Mouse (Mus musculus) forebrain, embryonic 13.5 days (tissue): ENCODE data around the gene Grm8. TPM values are rescaled to one million over a fixed set of nuclear protein-coding genes. Genes with fewer than 3 reads are reported as not detected.
A peak's percentile ranks its signal among the peaks of the same experiment; 100 is the strongest.

Source experiments
- ATAC-seq: fragments of 200-750 bp; cut with Nextera tagmentation; 2 replicates; pipeline ENCODE4 v1.8.0; 2017
- H3K27ac ChIP-seq: fragments of 300-500 bp; sonication (generic); 2 replicates; pipeline ENCODE4 v1.5.1; 2015; ENCODE audit warnings: inconsistent platforms, mild to moderate bottlenecking, moderate library complexity
- H3K27me3 ChIP-seq: fragments of 300-500 bp; sonication (generic); 2 replicates; pipeline ENCODE4 v1.6.1; 2015; ENCODE audit warnings: mild to moderate bottlenecking, inconsistent platforms
- H3K36me3 ChIP-seq: fragments of 300-500 bp; sonication (generic); 2 replicates; pipeline ENCODE4 v1.6.1; 2015; ENCODE audit warnings: mild to moderate bottlenecking, inconsistent platforms; ENCODE audit not compliant: poor library complexity, severe bottlenecking
- H3K4me1 ChIP-seq: fragments of 300-500 bp; sonication (generic); 2 replicates; pipeline ENCODE4 v1.6.1; 2015; ENCODE audit warnings: inconsistent platforms
- H3K4me2 ChIP-seq: fragments of 300-500 bp; sonication (generic); 2 replicates; pipeline ENCODE4 v1.6.1; 2015; ENCODE audit warnings: inconsistent platforms, mild to moderate bottlenecking, moderate library complexity
- H3K4me3 ChIP-seq: fragments of 300-500 bp; sonication (generic); 2 replicates; pipeline ENCODE4 v1.5.1; 2015; ENCODE audit warnings: mild to moderate bottlenecking, inconsistent platforms
- H3K9ac ChIP-seq: fragments of 300-500 bp; sonication (generic); 2 replicates; pipeline ENCODE4 v1.6.1; 2015; ENCODE audit warnings: mild to moderate bottlenecking, inconsistent platforms
- H3K9me3 ChIP-seq: fragments of 300-500 bp; sonication (generic); replicated peaks from 2 replicates; pipeline ENCODE4 v1.6.1; 2016; ENCODE audit warnings: inconsistent platforms
- WGBS: fragments of 180-500 bp; shearing (Covaris S2); methylation state at CpG from one replicate; pipeline ENCODE4 v1.1.7; 2015; 5-methylcytosine and 5-hydroxymethylcytosine counted together
- polyA plus RNA-seq: library from polyadenylated mRNA; unstranded; fragments of >200 nt; fragmentation: Nextera tagmentation; extraction: Ambion mirVana; gene quantifications from 2 replicates; pipeline ENCODE4 v1.2.1, GENCODE M21; 2015

Grm8 gene
- polyA plus RNA-seq, 1 experiment from 2014 or later = 2.8 TPM

DNA sequence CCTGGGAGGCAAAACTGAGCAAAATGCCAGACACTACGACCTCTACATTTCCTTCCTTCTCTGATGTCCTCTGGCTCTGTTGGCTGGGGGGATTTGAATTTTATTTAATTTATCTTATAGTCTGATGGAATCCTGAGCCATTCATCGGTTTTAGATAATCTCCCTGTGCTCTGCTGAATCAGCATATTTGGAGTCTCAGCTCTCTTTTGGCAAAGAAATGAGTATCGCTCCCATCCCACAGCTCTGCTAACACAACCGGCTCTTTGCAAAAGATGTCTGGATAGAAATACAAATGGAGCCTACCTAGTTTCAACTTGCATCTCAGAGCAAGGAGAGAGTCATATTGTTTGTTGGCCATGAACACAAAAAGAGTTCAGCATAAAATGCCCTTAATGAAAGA, 388.5 kb downstream of the Grm8 start:
- no peak overlapping the region for H3K9ac ChIP-seq
- no peak overlapping the region for H3K4me3 ChIP-seq
- H3K27ac ChIP-seq = no peak overlapping the region
- 43% methylated on average over 4 of the region's 4 CpGs for WGBS
- peaks cover 11% of the 10 kb centered on the region for H3K4me1 ChIP-seq
- no peak overlapping the region for H3K4me2 ChIP-seq
- H3K27me3 ChIP-seq = no peaks in the 10 kb centered on the region
- no peaks in the 10 kb centered on the region for H3K36me3 ChIP-seq
- no peak for ATAC-seq
- no peaks in the 10 kb centered on the region for H3K9me3 ChIP-seq

DNA sequence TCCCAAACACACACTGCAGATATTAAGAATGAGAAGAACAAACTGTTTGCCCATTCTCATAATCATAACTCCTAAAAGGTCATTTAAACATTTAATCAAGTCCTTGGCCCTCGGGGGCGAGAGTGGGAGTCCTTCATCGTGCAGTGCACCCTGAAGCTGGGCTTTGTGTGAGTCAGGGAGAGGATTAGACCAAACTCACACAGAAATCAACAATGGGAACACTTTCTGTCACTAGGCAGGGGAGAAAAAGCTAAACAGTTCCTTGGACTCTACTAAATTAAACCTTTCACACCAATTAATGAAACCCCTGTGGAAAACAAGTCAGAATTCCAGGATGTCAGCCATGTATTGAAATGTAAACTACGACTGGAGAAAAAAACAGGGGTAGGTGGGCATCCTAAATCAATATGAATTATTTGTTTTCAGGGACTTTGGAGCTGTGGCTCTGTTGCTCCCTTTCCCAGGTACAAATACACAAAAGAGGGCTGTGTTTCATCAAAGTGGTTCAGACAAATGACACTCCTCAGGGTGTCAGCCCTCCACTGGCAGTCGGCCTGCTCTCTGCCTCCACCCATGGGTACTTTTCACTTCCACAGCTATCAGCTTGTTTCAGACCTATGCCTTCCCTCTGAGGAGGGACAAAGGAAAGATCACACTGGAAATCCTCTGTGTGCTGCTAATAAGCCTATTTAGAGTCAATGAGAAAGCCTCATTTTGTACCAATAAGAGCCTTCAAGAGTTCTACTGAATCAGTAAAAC, 389.1 kb downstream of the Grm8 start:
- H3K27me3 ChIP-seq = no peaks in the 10 kb centered on the region
- no peak overlapping the region for H3K4me2 ChIP-seq
- no peaks in the 10 kb centered on the region for H3K9me3 ChIP-seq
- no peak overlapping the region for H3K4me3 ChIP-seq
- ATAC-seq = peak; percentile 69
- no peak overlapping the region for H3K27ac ChIP-seq
- WGBS = 3% methylated on average over 5 of the region's 5 CpGs
- no peak overlapping the region for H3K9ac ChIP-seq
- peaks cover 11% of the 10 kb centered on the region for H3K4me1 ChIP-seq
- no peaks in the 10 kb centered on the region for H3K36me3 ChIP-seq

- H3K4me3 ChIP-seq = no peak overlapping the region
- no peak overlapping the region for H3K27ac ChIP-seq
- H3K9ac ChIP-seq = no peak overlapping the region
- no peaks in the 10 kb centered on the region for H3K27me3 ChIP-seq
- no peaks in the 10 kb centered on the region for H3K9me3 ChIP-seq
- ATAC-seq = no peak; the same call in 1 of the 2 replicates
- no peaks in the 10 kb centered on the region for H3K36me3 ChIP-seq
- WGBS = 94% methylated on average over 3 of the region's 3 CpGs
- H3K4me1 ChIP-seq = no peaks in the 10 kb centered on the region
- H3K4me2 ChIP-seq = no peak overlapping the region
Observed at GRCm38 (mm10) chr6:27689382-27689781, 445.6 kb downstream of the Grm8 start.

GRCm38 (mm10) chr6:27661747-27662435, 473.1 kb downstream of the Grm8 start:
- Histone ChIP-seq H3K4me1 (no peaks in the 10 kb centered on the region), H3K27ac (no peak overlapping the region), H3K9ac (no peak overlapping the region), H3K4me3 (no peak overlapping the region), H3K9me3 (no peaks in the 10 kb centered on the region), H3K36me3 (no peaks in the 10 kb centered on the region), H3K4me2 (no peak overlapping the region), H3K27me3 (no peaks in the 10 kb centered on the region)
- 86% methylated on average over 6 of the region's 6 CpGs for WGBS
- ATAC-seq = no peak

DNA sequence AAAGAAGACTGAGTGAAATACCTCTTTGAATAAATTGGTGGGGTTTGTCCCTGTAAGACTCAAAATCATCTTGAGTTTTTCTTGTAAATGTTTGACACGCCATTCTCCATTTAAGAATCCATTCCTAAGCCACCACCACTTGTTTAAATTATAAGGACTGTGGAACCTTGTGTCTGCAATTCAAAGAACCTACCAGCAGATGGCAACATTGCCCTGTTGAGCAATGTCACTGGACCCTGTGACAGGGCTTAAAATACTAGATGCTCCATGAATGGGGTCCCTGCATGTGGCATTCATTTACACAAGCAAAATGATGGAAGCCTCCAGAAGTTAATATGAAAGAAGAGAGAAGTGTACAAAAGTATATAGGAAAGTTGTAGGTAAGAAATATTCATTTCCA, 477.5 kb downstream of the Grm8 start:
- H3K36me3 ChIP-seq = no peaks in the 10 kb centered on the region
- H3K9me3 ChIP-seq = 0 out of 2 replicates have a peak, but pooled peaks cover 6% of the 10 kb centered on the region
- no peak overlapping the region for H3K4me3 ChIP-seq
- H3K4me2 ChIP-seq = no peak overlapping the region
- WGBS = 65% methylated on average over 1 of the region's 1 CpGs
- no peaks in the 10 kb centered on the region for H3K4me1 ChIP-seq
- peak; percentile 81 for ATAC-seq
- no peak overlapping the region for H3K9ac ChIP-seq
- no peak overlapping the region for H3K27ac ChIP-seq
- no peaks in the 10 kb centered on the region for H3K27me3 ChIP-seq

- no peak overlapping the region for H3K9ac ChIP-seq
- H3K9me3 ChIP-seq = no peaks in the 10 kb centered on the region
- 41% methylated on average over 1 of the region's 1 CpGs for WGBS
- H3K4me2 ChIP-seq = no peak overlapping the region
- no peak overlapping the region for H3K27ac ChIP-seq
- ATAC-seq = peak; percentile 58; the same call in 1 of the 2 replicates
- H3K4me1 ChIP-seq = no peaks in the 10 kb centered on the region
- H3K27me3 ChIP-seq = no peaks in the 10 kb centered on the region
- no peaks in the 10 kb centered on the region for H3K36me3 ChIP-seq
- no peak overlapping the region for H3K4me3 ChIP-seq
Observed at GRCm38 (mm10) chr6:27646503-27646902, 488.5 kb downstream of the Grm8 start.

DNA sequence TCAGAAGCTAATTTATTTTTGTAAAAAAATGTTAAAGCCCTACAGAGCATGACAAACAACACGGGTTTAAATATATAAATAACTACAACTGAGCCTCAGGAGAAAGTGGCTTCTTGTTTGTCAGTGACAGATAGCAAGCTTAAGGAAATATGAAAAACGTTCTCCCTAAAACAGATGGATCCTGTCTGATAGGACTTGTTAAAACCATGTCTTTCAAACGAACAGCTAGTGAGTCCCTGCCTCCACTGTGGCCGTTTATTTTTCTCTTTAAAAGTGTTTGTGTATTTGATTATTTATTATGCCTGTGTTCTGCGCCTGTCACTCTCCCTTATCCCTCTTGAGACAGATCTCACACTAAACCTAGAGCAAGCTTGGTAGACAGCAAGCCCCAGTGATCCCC, 489.9 kb downstream of the Grm8 start:
- no peak overlapping the region for H3K27ac ChIP-seq
- H3K4me3 ChIP-seq = no peak overlapping the region
- 79% methylated on average over 5 of the region's 5 CpGs for WGBS
- no peaks in the 10 kb centered on the region for H3K4me1 ChIP-seq
- no peak for ATAC-seq
- no peak overlapping the region for H3K9ac ChIP-seq
- no peaks in the 10 kb centered on the region for H3K27me3 ChIP-seq
- H3K4me2 ChIP-seq = no peak overlapping the region
- no peaks in the 10 kb centered on the region for H3K9me3 ChIP-seq
- no peaks in the 10 kb centered on the region for H3K36me3 ChIP-seq

DNA sequence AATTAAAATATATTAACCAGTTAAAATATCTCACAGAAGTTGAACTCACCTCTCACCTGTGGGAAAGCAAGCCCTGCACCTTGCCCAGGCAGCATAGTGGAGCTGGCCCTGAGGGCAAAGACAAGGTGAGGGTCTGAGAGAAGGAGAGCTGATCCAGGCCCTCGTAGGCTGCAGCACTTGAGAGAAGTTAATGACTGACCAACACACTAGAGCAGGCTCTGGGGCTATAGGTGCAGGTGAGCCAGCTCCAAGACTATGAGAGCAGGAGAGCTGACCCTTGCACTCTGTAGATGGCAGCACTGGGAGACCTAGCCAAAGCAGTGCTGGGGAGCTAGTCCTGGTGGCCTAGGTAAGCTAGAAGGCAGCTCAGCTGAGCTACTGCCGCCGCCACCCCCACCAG, 499.1 kb downstream of the Grm8 start:
- Histone ChIP-seq H3K4me2 (no peak overlapping the region), H3K4me3 (no peak overlapping the region), H3K4me1 (no peaks in the 10 kb centered on the region), H3K9me3 (no peaks in the 10 kb centered on the region), H3K9ac (no peak overlapping the region), H3K36me3 (no peaks in the 10 kb centered on the region), H3K27me3 (no peaks in the 10 kb centered on the region), H3K27ac (no peak overlapping the region)
- ATAC-seq = no peak
- WGBS = 68% methylated on average over 3 of the region's 3 CpGs

GRCm38 (mm10) chr6:27617472-27617871, 517.5 kb downstream of the Grm8 start:
- no peak overlapping the region for H3K4me2 ChIP-seq
- H3K36me3 ChIP-seq = no peaks in the 10 kb centered on the region
- no peak overlapping the region for H3K4me3 ChIP-seq
- H3K27ac ChIP-seq = no peak overlapping the region
- no peaks in the 10 kb centered on the region for H3K27me3 ChIP-seq
- peak; percentile 59 for ATAC-seq
- 50% methylated on average over 4 of the region's 4 CpGs for WGBS
- H3K4me1 ChIP-seq = no peaks in the 10 kb centered on the region
- no peak overlapping the region for H3K9ac ChIP-seq
- H3K9me3 ChIP-seq = no peaks in the 10 kb centered on the region

DNA sequence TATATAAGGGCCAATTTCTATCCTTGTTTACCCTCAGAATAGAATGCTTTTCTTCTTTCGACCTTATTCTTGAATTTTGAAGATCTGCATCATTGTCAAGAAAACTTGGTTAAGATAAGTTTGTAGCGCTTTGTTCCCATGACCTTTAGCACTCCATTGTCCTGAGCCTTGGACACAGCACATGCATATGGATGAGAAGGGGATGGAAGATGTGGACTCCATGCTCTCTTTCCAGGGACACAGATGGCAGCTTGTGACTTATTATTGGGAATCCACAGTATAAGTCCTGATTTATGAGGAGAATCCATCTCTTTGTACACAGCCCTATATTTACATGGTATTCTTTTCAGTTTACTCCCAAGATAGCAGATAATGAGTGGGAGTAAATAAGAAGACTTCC, 554.5 kb downstream of the Grm8 start:
- no peaks in the 10 kb centered on the region for H3K36me3 ChIP-seq
- no peaks in the 10 kb centered on the region for H3K27me3 ChIP-seq
- no peaks in the 10 kb centered on the region for H3K4me1 ChIP-seq
- H3K4me3 ChIP-seq = no peak overlapping the region
- no peak overlapping the region for H3K9ac ChIP-seq
- no peak overlapping the region for H3K27ac ChIP-seq
- H3K4me2 ChIP-seq = no peak overlapping the region
- no peaks in the 10 kb centered on the region for H3K9me3 ChIP-seq
- ATAC-seq = no peak
- 74% methylated on average over 2 of the region's 2 CpGs for WGBS

GRCm38 (mm10) chr6:27545516-27545915, 589.5 kb downstream of the Grm8 start:
- Histone ChIP-seq H3K9me3 (no peaks in the 10 kb centered on the region), H3K4me2 (no peak overlapping the region), H3K36me3 (no peaks in the 10 kb centered on the region), H3K27ac (no peak overlapping the region), H3K9ac (no peak overlapping the region), H3K4me3 (no peak overlapping the region), H3K27me3 (no peaks in the 10 kb centered on the region), H3K4me1 (peaks cover 8% of the 10 kb centered on the region)
- 0 out of 2 replicates have a peak, but pooled peaks have one; percentile 33 for ATAC-seq
- WGBS = 49% methylated on average over 6 of the region's 6 CpGs

DNA sequence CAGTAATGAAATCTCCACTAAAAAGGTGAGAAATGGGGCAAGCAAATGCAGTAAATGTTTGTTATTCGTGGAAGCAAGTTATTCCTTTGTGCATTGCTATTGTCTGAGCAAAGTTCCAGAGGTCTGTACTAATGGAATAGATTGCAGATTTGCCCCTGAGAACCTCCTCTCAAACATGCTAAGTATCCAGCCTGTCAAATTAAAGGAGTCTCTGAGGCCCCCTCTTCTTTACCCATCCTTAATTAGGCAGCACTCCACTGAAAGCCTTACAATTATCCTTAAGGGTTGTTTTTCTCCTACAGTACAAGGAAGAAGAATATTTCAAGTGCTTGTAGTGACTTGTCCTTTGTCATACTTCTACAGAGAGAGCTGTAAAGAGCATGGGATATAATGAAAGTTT, 617.4 kb downstream of the Grm8 start:
- 28% methylated on average over 1 of the region's 1 CpGs for WGBS
- Histone ChIP-seq H3K27ac (no peak overlapping the region), H3K36me3 (no peaks in the 10 kb centered on the region), H3K4me1 (peaks cover 8% of the 10 kb centered on the region), H3K9ac (no peak overlapping the region), H3K4me2 (peak overlapping the region; percentile 9), H3K9me3 (no peaks in the 10 kb centered on the region), H3K4me3 (no peak overlapping the region), H3K27me3 (no peaks in the 10 kb centered on the region)
- peak; percentile 38; the same call in 1 of the 2 replicates for ATAC-seq
